Mouse (Mus musculus): ENCODE data around the gene Gm21060.

GRCm38 (mm10) chr19:61264933-61265332 is 31.9 kb downstream of the Gm21060 start:
- TF ChIP-seq CTCF (IDR thresholded peaks at IDR 0.05; ENCODE audit: low read depth, low read length): no peak
- TF ChIP-seq POLR2A (IDR thresholded peaks at IDR 0.05; ENCODE audit: borderline replicate concordance, low read depth, low read length): no peak
